Mouse (Mus musculus): ENCODE measurements around the gene Slc11a1. TPM values are rescaled to one million over a fixed set of nuclear protein-coding genes. Genes with fewer than 3 reads are reported as not detected.
A peak's percentile ranks its signal among the peaks of the same experiment; 100 is the strongest.

Slc11a1 gene
- polyA plus RNA-seq, 1 experiment from 2014 or later: 6.1 TPM

GRCm38 (mm10) chr1:74379058-74379504, 4.1 kb downstream of the Slc11a1 start:
- H3K9ac ChIP-seq (replicated peaks; ENCODE audit: low read depth, low read length): no peak overlapping the region
- 84% methylated on average over 7 of the region's 7 CpGs for WGBS
- no peaks in the 10 kb centered on the region for H3K27me3 ChIP-seq (ENCODE audit: control insufficient read depth, insufficient read depth, low read length)
- no peaks in the 10 kb centered on the region for H3K36me3 ChIP-seq (ENCODE audit: control insufficient read depth, insufficient read depth, low read length)
- no peak for ATAC-seq (ENCODE audit: insufficient number of reproducible peaks, insufficient read depth, low FRiP score, low read depth)
- H3K4me2 ChIP-seq (replicated peaks; ENCODE audit: low read depth, low read length): no peak overlapping the region
- no peaks in the 10 kb centered on the region for H3K9me3 ChIP-seq (ENCODE audit: control insufficient read depth, low read depth, low read length)
- H3K4me3 ChIP-seq (ENCODE audit: low read depth, low read length): no peak overlapping the region
- H3K27ac ChIP-seq (ENCODE audit: low read length): no peak overlapping the region
- no peaks in the 10 kb centered on the region for H3K4me1 ChIP-seq (ENCODE audit: control insufficient read depth, insufficient read depth, low read length)

- 87% methylated on average over 5 of the region's 5 CpGs for WGBS
- Histone ChIP-seq H3K9me3 (ENCODE audit: control insufficient read depth, low read depth, low read length) (no peaks in the 10 kb centered on the region), H3K4me1 (ENCODE audit: control insufficient read depth, insufficient read depth, low read length) (no peaks in the 10 kb centered on the region), H3K4me3 (ENCODE audit: low read depth, low read length) (no peak overlapping the region), H3K36me3 (ENCODE audit: control insufficient read depth, insufficient read depth, low read length) (no peaks in the 10 kb centered on the region), H3K27ac (ENCODE audit: low read length) (no peak overlapping the region), H3K27me3 (ENCODE audit: control insufficient read depth, insufficient read depth, low read length) (no peaks in the 10 kb centered on the region), H3K9ac (replicated peaks; ENCODE audit: low read depth, low read length) (no peak overlapping the region), H3K4me2 (replicated peaks; ENCODE audit: low read depth, low read length) (no peak overlapping the region)
- no peak for ATAC-seq (ENCODE audit: insufficient number of reproducible peaks, insufficient read depth, low FRiP score, low read depth)
Observed at GRCm38 (mm10) chr1:74380484-74380883, 5.5 kb downstream of the Slc11a1 start.

- Histone ChIP-seq H3K9me3 (ENCODE audit: control insufficient read depth, low read depth, low read length) (no peaks in the 10 kb centered on the region), H3K27me3 (ENCODE audit: control insufficient read depth, insufficient read depth, low read length) (no peaks in the 10 kb centered on the region), H3K4me3 (ENCODE audit: low read depth, low read length) (no peak overlapping the region), H3K27ac (ENCODE audit: low read length) (no peak overlapping the region), H3K4me2 (replicated peaks; ENCODE audit: low read depth, low read length) (no peak overlapping the region), H3K4me1 (ENCODE audit: control insufficient read depth, insufficient read depth, low read length) (no peaks in the 10 kb centered on the region), H3K36me3 (ENCODE audit: control insufficient read depth, insufficient read depth, low read length) (no peaks in the 10 kb centered on the region), H3K9ac (replicated peaks; ENCODE audit: low read depth, low read length) (no peak overlapping the region)
- 87% methylated on average over 10 of the region's 10 CpGs for WGBS
- no peak for ATAC-seq (ENCODE audit: insufficient number of reproducible peaks, insufficient read depth, low FRiP score, low read depth)
Observed at GRCm38 (mm10) chr1:74381588-74382021, 6.6 kb downstream of the Slc11a1 start.

- ATAC-seq (ENCODE audit: insufficient number of reproducible peaks, insufficient read depth, low FRiP score, low read depth): no peak
- H3K27ac ChIP-seq (ENCODE audit: low read length): no peak overlapping the region
- H3K36me3 ChIP-seq (ENCODE audit: control insufficient read depth, insufficient read depth, low read length): no peaks in the 10 kb centered on the region
- no peak overlapping the region for H3K4me3 ChIP-seq (ENCODE audit: low read depth, low read length)
- H3K4me1 ChIP-seq (ENCODE audit: control insufficient read depth, insufficient read depth, low read length): peaks cover 10% of the 10 kb centered on the region; the same call in 1 of the 2 replicates
- H3K27me3 ChIP-seq (ENCODE audit: control insufficient read depth, insufficient read depth, low read length): no peaks in the 10 kb centered on the region
- no peak overlapping the region for H3K4me2 ChIP-seq (replicated peaks; ENCODE audit: low read depth, low read length)
- no peaks in the 10 kb centered on the region for H3K9me3 ChIP-seq (ENCODE audit: control insufficient read depth, low read depth, low read length)
- 82% methylated on average over 13 of the region's 13 CpGs for WGBS
- H3K9ac ChIP-seq (replicated peaks; ENCODE audit: low read depth, low read length): no peak overlapping the region
Observed at GRCm38 (mm10) chr1:74383385-74383784, 8.4 kb downstream of the Slc11a1 start.

GRCm38 (mm10) chr1:74384525-74384924, 9.5 kb downstream of the Slc11a1 start:
- no peaks in the 10 kb centered on the region for H3K9me3 ChIP-seq (ENCODE audit: control insufficient read depth, low read depth, low read length)
- H3K9ac ChIP-seq (replicated peaks; ENCODE audit: low read depth, low read length): no peak overlapping the region
- no peak overlapping the region for H3K4me2 ChIP-seq (replicated peaks; ENCODE audit: low read depth, low read length)
- ATAC-seq (ENCODE audit: insufficient number of reproducible peaks, insufficient read depth, low FRiP score, low read depth): no peak
- WGBS: 83% methylated on average over 8 of the region's 8 CpGs
- peaks cover 10% of the 10 kb centered on the region; the same call in 1 of the 2 replicates for H3K4me1 ChIP-seq (ENCODE audit: control insufficient read depth, insufficient read depth, low read length)
- no peaks in the 10 kb centered on the region for H3K27me3 ChIP-seq (ENCODE audit: control insufficient read depth, insufficient read depth, low read length)
- H3K36me3 ChIP-seq (ENCODE audit: control insufficient read depth, insufficient read depth, low read length): no peaks in the 10 kb centered on the region
- H3K27ac ChIP-seq (ENCODE audit: low read length): no peak overlapping the region
- H3K4me3 ChIP-seq (ENCODE audit: low read depth, low read length): no peak overlapping the region

GRCm38 (mm10) chr1:74385064-74385463, 10.1 kb downstream of the Slc11a1 start:
- H3K9me3 ChIP-seq (ENCODE audit: control insufficient read depth, low read depth, low read length): no peaks in the 10 kb centered on the region
- H3K9ac ChIP-seq (replicated peaks; ENCODE audit: low read depth, low read length): no peak overlapping the region
- H3K4me3 ChIP-seq (ENCODE audit: low read depth, low read length): no peak overlapping the region
- 88% methylated on average over 10 of the region's 10 CpGs for WGBS
- H3K27me3 ChIP-seq (ENCODE audit: control insufficient read depth, insufficient read depth, low read length): no peaks in the 10 kb centered on the region
- no peak overlapping the region for H3K27ac ChIP-seq (ENCODE audit: low read length)
- no peak for ATAC-seq (ENCODE audit: insufficient number of reproducible peaks, insufficient read depth, low FRiP score, low read depth)
- H3K4me1 ChIP-seq (ENCODE audit: control insufficient read depth, insufficient read depth, low read length): peaks cover 10% of the 10 kb centered on the region; the same call in 1 of the 2 replicates
- H3K4me2 ChIP-seq (replicated peaks; ENCODE audit: low read depth, low read length): no peak overlapping the region
- H3K36me3 ChIP-seq (ENCODE audit: control insufficient read depth, insufficient read depth, low read length): no peaks in the 10 kb centered on the region

- no peaks in the 10 kb centered on the region for H3K27me3 ChIP-seq (ENCODE audit: control insufficient read depth, insufficient read depth, low read length)
- 88% methylated on average over 8 of the region's 8 CpGs for WGBS
- no peaks in the 10 kb centered on the region for H3K9me3 ChIP-seq (ENCODE audit: control insufficient read depth, low read depth, low read length)
- H3K36me3 ChIP-seq (ENCODE audit: control insufficient read depth, insufficient read depth, low read length): no peaks in the 10 kb centered on the region
- H3K4me3 ChIP-seq (ENCODE audit: low read depth, low read length): no peak overlapping the region
- H3K9ac ChIP-seq (replicated peaks; ENCODE audit: low read depth, low read length): no peak overlapping the region
- H3K4me1 ChIP-seq (ENCODE audit: control insufficient read depth, insufficient read depth, low read length): peaks cover 13% of the 10 kb centered on the region; the same call in 1 of the 2 replicates
- H3K4me2 ChIP-seq (replicated peaks; ENCODE audit: low read depth, low read length): no peak overlapping the region
- ATAC-seq (ENCODE audit: insufficient number of reproducible peaks, insufficient read depth, low FRiP score, low read depth): no peak
- H3K27ac ChIP-seq (ENCODE audit: low read length): no peak overlapping the region
Observed at GRCm38 (mm10) chr1:74385531-74385930, 10.5 kb downstream of the Slc11a1 start.

- Histone ChIP-seq H3K36me3 (ENCODE audit: control insufficient read depth, insufficient read depth, low read length) (no peaks in the 10 kb centered on the region), H3K4me1 (ENCODE audit: control insufficient read depth, insufficient read depth, low read length) (peaks cover 19% of the 10 kb centered on the region; the same call in 1 of the 2 replicates), H3K9me3 (ENCODE audit: control insufficient read depth, low read depth, low read length) (no peaks in the 10 kb centered on the region), H3K27ac (ENCODE audit: low read length) (peak overlapping the region; percentile 99), H3K27me3 (ENCODE audit: control insufficient read depth, insufficient read depth, low read length) (no peaks in the 10 kb centered on the region), H3K4me2 (replicated peaks; ENCODE audit: low read depth, low read length) (peak overlapping the region; percentile 43), H3K4me3 (ENCODE audit: low read depth, low read length) (peak overlapping the region; percentile 35), H3K9ac (replicated peaks; ENCODE audit: low read depth, low read length) (peak overlapping the region; percentile 50; the same call in 1 of the 2 replicates)
- 51% methylated on average over 8 of the region's 10 CpGs for WGBS
- ATAC-seq (ENCODE audit: insufficient number of reproducible peaks, insufficient read depth, low FRiP score, low read depth): no peak
Observed at GRCm38 (mm10) chr1:74386363-74386713, 11.3 kb downstream of the Slc11a1 start.
